Mouse (Mus musculus): ENCODE measurements around the gene Zfp277. TPM values are rescaled to one million over a fixed set of nuclear protein-coding genes. Genes with fewer than 3 reads are reported as not detected.

The Zfp277 gene
- polyA plus RNA-seq, 1 experiment from 2014 or later: 41.8 TPM

- H3K4me3 ChIP-seq (replicated peaks; ENCODE audit: low read depth, low read length): no peak overlapping the region
- no peaks in the 10 kb centered on the region for H3K9me3 ChIP-seq (replicated peaks; ENCODE audit: low read length)
- TF ChIP-seq CTCF (IDR thresholded peaks at IDR 0.05; ENCODE audit: low read depth): no peak
- no peaks in the 10 kb centered on the region for H3K27me3 ChIP-seq (ENCODE audit: insufficient read depth, low read length)
- H3K4me1 ChIP-seq (replicated peaks; ENCODE audit: insufficient read depth, low read length): 0 out of 2 replicates have a peak, but pooled peaks cover 6% of the 10 kb centered on the region
- WGBS: 63% methylated on average over 10 of the region's 10 CpGs
- ATAC-seq (replicated peaks; ENCODE audit: low FRiP score, low read depth) (no peak), DNase-seq (ENCODE audit: low spot score) (no peak)
- no peak overlapping the region for H3K4me2 ChIP-seq (ENCODE audit: low read length)
- no peak overlapping the region for H3K9ac ChIP-seq (ENCODE audit: low read depth, low read length)
- H3K27ac ChIP-seq: no peak overlapping the region
- no peaks in the 10 kb centered on the region for H3K36me3 ChIP-seq (ENCODE audit: insufficient read depth, low read length)
Observed at GRCm38 (mm10) chr12:40427606-40428005, 18.1 kb downstream of the Zfp277 start.

- no peaks in the 10 kb centered on the region for H3K27me3 ChIP-seq (ENCODE audit: insufficient read depth, low read length)
- H3K36me3 ChIP-seq (ENCODE audit: insufficient read depth, low read length): no peaks in the 10 kb centered on the region
- no peak overlapping the region for H3K27ac ChIP-seq
- H3K4me1 ChIP-seq (replicated peaks; ENCODE audit: insufficient read depth, low read length): no peaks in the 10 kb centered on the region
- TF ChIP-seq CTCF (IDR thresholded peaks at IDR 0.05; ENCODE audit: low read depth): no peak
- H3K4me3 ChIP-seq (replicated peaks; ENCODE audit: low read depth, low read length): no peak overlapping the region
- H3K4me2 ChIP-seq (ENCODE audit: low read length): no peak overlapping the region
- no peak for ATAC-seq (replicated peaks; ENCODE audit: low FRiP score, low read depth)
- no peak for DNase-seq (ENCODE audit: low spot score)
- 100% methylated on average over 1 of the region's 1 CpGs for WGBS
- no peak overlapping the region for H3K9ac ChIP-seq (ENCODE audit: low read depth, low read length)
- H3K9me3 ChIP-seq (replicated peaks; ENCODE audit: low read length): no peaks in the 10 kb centered on the region
Observed at GRCm38 (mm10) chr12:40424991-40425390, 20.7 kb downstream of the Zfp277 start.

- no peaks in the 10 kb centered on the region for H3K27me3 ChIP-seq (ENCODE audit: insufficient read depth, low read length)
- no peak overlapping the region for H3K4me2 ChIP-seq (ENCODE audit: low read length)
- no peak overlapping the region for H3K4me3 ChIP-seq (replicated peaks; ENCODE audit: low read depth, low read length)
- no peak overlapping the region for H3K27ac ChIP-seq
- DNase-seq (ENCODE audit: low spot score): no peak
- no peak for TF ChIP-seq CTCF (IDR thresholded peaks at IDR 0.05; ENCODE audit: low read depth)
- H3K36me3 ChIP-seq (ENCODE audit: insufficient read depth, low read length): no peaks in the 10 kb centered on the region
- H3K9me3 ChIP-seq (replicated peaks; ENCODE audit: low read length): no peaks in the 10 kb centered on the region
- H3K9ac ChIP-seq (ENCODE audit: low read depth, low read length): no peak overlapping the region
- H3K4me1 ChIP-seq (replicated peaks; ENCODE audit: insufficient read depth, low read length): no peaks in the 10 kb centered on the region
- no peak for ATAC-seq (replicated peaks; ENCODE audit: low FRiP score, low read depth)
- 85% methylated on average over 4 of the region's 4 CpGs for WGBS
Observed at GRCm38 (mm10) chr12:40417257-40417656, 28.4 kb downstream of the Zfp277 start.

GRCm38 (mm10) chr12:40415312-40415925 lies 30.3 kb downstream of the Zfp277 start:
- H3K4me2 ChIP-seq (ENCODE audit: low read length): no peak overlapping the region
- no peaks in the 10 kb centered on the region for H3K27me3 ChIP-seq (ENCODE audit: insufficient read depth, low read length)
- H3K9me3 ChIP-seq (replicated peaks; ENCODE audit: low read length): no peaks in the 10 kb centered on the region
- no peak for TF ChIP-seq CTCF (IDR thresholded peaks at IDR 0.05; ENCODE audit: low read depth)
- H3K27ac ChIP-seq: no peak overlapping the region
- ATAC-seq (replicated peaks; ENCODE audit: low FRiP score, low read depth) (no peak), DNase-seq (ENCODE audit: low spot score) (no peak)
- H3K4me1 ChIP-seq (replicated peaks; ENCODE audit: insufficient read depth, low read length): no peaks in the 10 kb centered on the region
- no peak overlapping the region for H3K4me3 ChIP-seq (replicated peaks; ENCODE audit: low read depth, low read length)
- no peaks in the 10 kb centered on the region for H3K36me3 ChIP-seq (ENCODE audit: insufficient read depth, low read length)
- no peak overlapping the region for H3K9ac ChIP-seq (ENCODE audit: low read depth, low read length)
- 74% methylated on average over 8 of the region's 8 CpGs for WGBS

GRCm38 (mm10) chr12:40414682-40415311 lies 30.9 kb downstream of the Zfp277 start:
- Histone ChIP-seq H3K36me3 (ENCODE audit: insufficient read depth, low read length) (no peaks in the 10 kb centered on the region), H3K4me3 (replicated peaks; ENCODE audit: low read depth, low read length) (no peak overlapping the region), H3K27ac (no peak overlapping the region), H3K9me3 (replicated peaks; ENCODE audit: low read length) (no peaks in the 10 kb centered on the region), H3K4me1 (replicated peaks; ENCODE audit: insufficient read depth, low read length) (no peaks in the 10 kb centered on the region), H3K27me3 (ENCODE audit: insufficient read depth, low read length) (no peaks in the 10 kb centered on the region), H3K4me2 (ENCODE audit: low read length) (no peak overlapping the region), H3K9ac (ENCODE audit: low read depth, low read length) (no peak overlapping the region)
- ATAC-seq (replicated peaks; ENCODE audit: low FRiP score, low read depth) (no peak), DNase-seq (ENCODE audit: low spot score) (no peak)
- 79% methylated on average over 5 of the region's 5 CpGs for WGBS
- TF ChIP-seq CTCF (IDR thresholded peaks at IDR 0.05; ENCODE audit: low read depth): no peak

GRCm38 (mm10) chr12:40399812-40400211 lies 45.9 kb downstream of the Zfp277 start:
- no peak for ATAC-seq (replicated peaks; ENCODE audit: low FRiP score, low read depth)
- Histone ChIP-seq H3K9me3 (replicated peaks; ENCODE audit: low read length) (no peaks in the 10 kb centered on the region), H3K4me3 (replicated peaks; ENCODE audit: low read depth, low read length) (no peak overlapping the region), H3K36me3 (ENCODE audit: insufficient read depth, low read length) (no peaks in the 10 kb centered on the region), H3K4me1 (replicated peaks; ENCODE audit: insufficient read depth, low read length) (no peaks in the 10 kb centered on the region), H3K9ac (ENCODE audit: low read depth, low read length) (no peak overlapping the region), H3K27me3 (ENCODE audit: insufficient read depth, low read length) (no peaks in the 10 kb centered on the region), H3K4me2 (ENCODE audit: low read length) (no peak overlapping the region), H3K27ac (no peak overlapping the region)
- no peak for TF ChIP-seq CTCF (IDR thresholded peaks at IDR 0.05; ENCODE audit: low read depth)
- DNase-seq (ENCODE audit: low spot score): no peak
- 91% methylated on average over 10 of the region's 10 CpGs for WGBS

Measured in kidney, postnatal 0 days (tissue).